Comparison of ENCODE assay signal across 20 mouse cellular contexts in the genomic region with DNA sequence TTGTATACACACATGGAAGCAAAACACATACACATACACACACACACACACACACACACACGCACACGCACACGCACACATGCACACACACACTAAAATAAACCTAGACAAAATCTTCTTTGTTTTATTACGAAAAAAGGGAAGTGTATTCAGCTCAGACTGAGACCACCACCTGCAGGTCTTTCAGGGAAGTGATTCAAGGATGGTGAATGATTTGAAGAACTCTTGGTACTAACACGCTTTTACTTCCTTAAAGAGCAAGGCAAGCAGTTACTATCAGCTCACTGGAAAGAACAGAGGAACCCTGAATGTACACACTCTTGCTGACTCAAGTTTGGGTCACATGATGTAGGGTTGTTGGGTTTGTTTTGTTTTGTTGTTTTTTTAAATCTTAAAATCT. TPM values are rescaled to one million over a fixed set of nuclear protein-coding genes. Genes with fewer than 3 reads are reported as not detected.
DNase-seq lines count a peak whose midpoint lies in the region; ATAC-seq and TF ChIP-seq lines count a peak whose summit lies in the region.
"Had no signal": no experiment of that assay in that cellular context is flagged by ENCODE, and none has a peak within 500 bp of the region (broad histone marks: within the 10 kb centered on the region; RNA-seq: fewer than 3 reads in every experiment).

No protein-coding gene starts in this region.

- in situ Hi-C loops in Patski (cut with MboI; ENCODE audit: low pct_unique_long_range_greater_than_20kb), result loop anchor here (5.0 to 10.0 kb wide), 3 partner anchors 50 to 658 kb away; a partner anchor contains a TSS

- WGBS in heart, adult 2 months, result 80% methylated on average over 5 of the region's 5 CpGs
- WGBS in cerebellum, adult 2 months, result 91% methylated on average over 5 of the region's 5 CpGs

- H3K4me3 ChIP-seq in heart, adult 2 months, result no peak overlapping the region
- H3K4me3 ChIP-seq in cerebellum, adult 2 months (replicated peaks; ENCODE audit: insufficient read depth, low read depth, low read length), result no peak overlapping the region
- H3K4me3 ChIP-seq: heart, embryonic 10.5 days; hindbrain, embryonic 13.5 days; neural tube, embryonic 15.5 days; stomach, embryonic 15.5 days had no signal

- TF ChIP-seq POLR2A in heart, adult 2 months (IDR thresholded peaks at IDR 0.05; ENCODE audit: insufficient read depth, low read depth, low read length), result no peak
- TF ChIP-seq POLR2A in cerebellum, adult 2 months (IDR thresholded peaks at IDR 0.05; ENCODE audit: borderline replicate concordance, insufficient read depth, low read length), result no peak

- CTCF ChIA-PET in Patski (lab: Charles Lee), result interaction anchor here (0.7 to 3.2 kb wide), 7 partner anchors 9 to 417 kb away, joined by 3 to 19 read pairs (median 4); no protein-coding TSS in a partner anchor

- H3K4me1 ChIP-seq in heart, adult 2 months (ENCODE audit: control insufficient read depth, insufficient read depth, low read length), result no peaks in the 10 kb centered on the region
- H3K4me1 ChIP-seq in cerebellum, adult 2 months (ENCODE audit: control insufficient read depth, insufficient read depth, low read length), result no peaks in the 10 kb centered on the region
- H3K4me1 ChIP-seq: heart, embryonic 10.5 days; hindbrain, embryonic 13.5 days; neural tube, embryonic 15.5 days; stomach, embryonic 15.5 days had no signal

- no peaks in the 10 kb centered on the region for H3K79me2 ChIP-seq in heart, adult 2 months (replicated peaks; ENCODE audit: control insufficient read depth, insufficient read depth, low read length)

- no peak overlapping the region for H3K9ac ChIP-seq in heart, adult 2 months (ENCODE audit: low read depth, low read length)
- H3K9ac ChIP-seq: hindbrain, embryonic 13.5 days; liver, embryonic 14.5 days; neural tube, embryonic 15.5 days; stomach, embryonic 15.5 days had no signal

- intact Hi-C loops in heart, adult 2 months (cut with DNase I), result no loop called here

- POLR2A ChIA-PET in Patski (lab: Charles Lee), result interaction anchor here (0.7 kb wide), 1 partner anchor 500 kb away, joined by 3 read pairs; no protein-coding TSS in a partner anchor

- no peak for TF ChIP-seq EP300 in heart, adult 2 months (IDR thresholded peaks at IDR 0.05; ENCODE audit: insufficient read depth, low read depth, low read length)

- ATAC-seq in Patski, result no peak
- no peak for ATAC-seq in inflammation-experienced regulatory T-cells, adult 6 months

- TF ChIP-seq CTCF in heart, adult 2 months (IDR thresholded peaks at IDR 0.05), result peak; percentile 34
- TF ChIP-seq CTCF in Patski (IDR thresholded peaks at IDR 0.05), result peak; percentile 46
- TF ChIP-seq CTCF in cerebellum, adult 2 months (IDR thresholded peaks at IDR 0.05; ENCODE audit: borderline replicate concordance, insufficient read depth, low read depth, low read length), result no peak

- DNase-seq in heart, adult 2 months, result no peak
- no peak for DNase-seq in heart, postnatal 4 days
- peak; percentile 34 for DNase-seq in lung, postnatal 36 days
- DNase-seq in lung, adult 18-20 months, result no peak
- no peak for DNase-seq in Patski (ENCODE audit: low read depth, low spot score)
- peak; percentile 13 to 14 for DNase-seq in monocyte, adult 2 months (ENCODE audit: low read depth in 1 of 2, low spot score in 2 of 2)
- no peak for DNase-seq in cerebellum, adult 2 months
- DNase-seq: adrenal gland, postnatal 25 days; cerebellum, adult 8-10 months; kidney, adult 9 months; layer of hippocampus, adult 9-11 months; left cerebral cortex, postnatal 4 days; midbrain, embryonic 14.5 days; thymus, postnatal 4 days had no signal

- H3K36me3 ChIP-seq in heart, adult 2 months (ENCODE audit: control insufficient read depth, insufficient read depth, low read length), result no peaks in the 10 kb centered on the region

- no peaks in the 10 kb centered on the region for H3K27me3 ChIP-seq in heart, adult 2 months (ENCODE audit: control insufficient read depth, insufficient read depth, low read length)
- H3K27me3 ChIP-seq in Patski, result no peaks in the 10 kb centered on the region
- H3K27me3 ChIP-seq in cerebellum, adult 2 months (ENCODE audit: control insufficient read depth, insufficient read depth, low read length), result no peaks in the 10 kb centered on the region
- H3K27me3 ChIP-seq: hindbrain, embryonic 13.5 days; neural tube, embryonic 15.5 days; stomach, embryonic 15.5 days had no signal

- H3K27ac ChIP-seq in heart, adult 2 months, result no peak overlapping the region
- H3K27ac ChIP-seq in cerebellum, adult 2 months (ENCODE audit: insufficient read depth, low read length), result no peak overlapping the region
- H3K27ac ChIP-seq: heart, embryonic 10.5 days; hindbrain, embryonic 13.5 days; liver, embryonic 14.5 days; neural tube, embryonic 15.5 days; stomach, embryonic 15.5 days had no signal

RNA-seq across cellular contexts. Expression of a gene that starts 15.9 kb away (rescaled TPM):
- total RNA-seq in heart, adult 2 months (2021), result 10 to 100 TPM in 1 of 2 experiments, 1 to 10 TPM in 1; 9.5 to 11.1 TPM
- 8.0 and 12.9 TPM in 2 replicates for polyA plus RNA-seq in heart, adult 2 months (2012; rRNA removed)
- total RNA-seq in heart, postnatal 4 days (2021), result 10 to 100 TPM in 1 of 2 experiments, 1 to 10 TPM in 1; 9.1 to 13.9 TPM
- 31.2 TPM for polyA plus RNA-seq in Patski (2021)
- polyA plus RNA-seq in cerebellum, adult 2 months (2012; rRNA removed), result 40.0 and 40.8 TPM in 2 replicates
- 10 to 100 TPM; 27.9 to 45.7 (median 36.3) TPM for polyA plus RNA-seq in inflammation-experienced regulatory T-cells, adult 6 months (2017; shearing (Covaris generic))

RNA-seq across cellular contexts. Expression of a gene that starts 16.0 kb away (rescaled TPM):
- total RNA-seq in heart, adult 2 months (2021), result 10 to 100 TPM; 19.1 to 22.7 TPM
- polyA plus RNA-seq in heart, adult 2 months (2012; rRNA removed), result 7.6 and 11.1 TPM in 2 replicates
- total RNA-seq in heart, postnatal 4 days (2021), result 10 to 100 TPM; 27.7 to 27.8 TPM
- polyA plus RNA-seq in Patski (2021), result 44.2 TPM
- polyA plus RNA-seq in cerebellum, adult 2 months (2012; rRNA removed), result 52.1 and 54.8 TPM in 2 replicates
- 10 to 100 TPM; 12.3 to 20.2 (median 14.4) TPM for polyA plus RNA-seq in inflammation-experienced regulatory T-cells, adult 6 months (2017; shearing (Covaris generic))

RNA-seq across cellular contexts. Expression of a gene that starts 49.4 kb away (rescaled TPM):
- 10 to 100 TPM; 64.0 to 65.3 TPM for total RNA-seq in heart, adult 2 months (2021)
- polyA plus RNA-seq in heart, adult 2 months (2012; rRNA removed), result 43.4 and 59.4 TPM in 2 replicates
- 10 to 100 TPM; 90.3 to 96.3 TPM for total RNA-seq in heart, postnatal 4 days (2021)
- 153 TPM for polyA plus RNA-seq in Patski (2021)
- polyA plus RNA-seq in cerebellum, adult 2 months (2012; rRNA removed), result 3.2 and 3.8 TPM in 2 replicates
- 1 to 10 TPM; 1.1 to 2.0 (median 1.9) TPM for polyA plus RNA-seq in inflammation-experienced regulatory T-cells, adult 6 months (2017; shearing (Covaris generic))

Comparison
In these comparisons a context has a peak if more than half of its experiments do, and no peak if none do; other contexts are left out.
1. DNase-seq: peak in lung, postnatal 36 days (single experiment) and monocyte, adult 2 months (2 of 2); none in heart, adult 2 months (0 of 2), heart, postnatal 4 days (single experiment), lung, adult 18-20 months (0 of 2), Patski (single experiment) and cerebellum, adult 2 months (0 of 2).